Mouse (Mus musculus) thymus, adult 2 months (tissue): ENCODE results near the gene Card11. TPM values are rescaled to one million over a fixed set of nuclear protein-coding genes. Genes with fewer than 3 reads are reported as not detected.

Source experiments
- DNase-seq: peaks from one replicate; pipeline ENCODE4 v3.0.0; 2021
- H3K27ac ChIP-seq: fragments of 200-500 bp; 2 replicates; pipeline ENCODE4 v1.5.1; 2012; ENCODE audit warnings: low read length, control low read depth; ENCODE audit not compliant: control insufficient read depth, insufficient read depth
- H3K27me3 ChIP-seq: fragments of 200-500 bp; 2 replicates; pipeline ENCODE4 v1.6.1; 2012; ENCODE audit warnings: mild to moderate bottlenecking, low read length, moderate library complexity, mixed read lengths; ENCODE audit not compliant: control insufficient read depth, insufficient read depth
- H3K36me3 ChIP-seq: fragments of 200-500 bp; 2 replicates; pipeline ENCODE4 v1.6.1; 2012; ENCODE audit warnings: mild to moderate bottlenecking, low read length, moderate library complexity; ENCODE audit not compliant: control insufficient read depth, insufficient read depth
- H3K4me1 ChIP-seq: fragments of 200-500 bp; replicated peaks from 2 replicates; pipeline ENCODE4 v1.6.1; 2012; ENCODE audit warnings: low read length; ENCODE audit not compliant: control insufficient read depth, insufficient read depth
- H3K4me3 ChIP-seq: fragments of 200-500 bp; 2 replicates; pipeline ENCODE4 v1.5.1; 2012; ENCODE audit warnings: mild to moderate bottlenecking, low read length, control low read depth, moderate library complexity; ENCODE audit not compliant: control insufficient read depth, insufficient read depth
- CTCF ChIP-seq: fragments of 200-500 bp; IDR thresholded peaks from 2 replicates; pipeline ENCODE4 v1.5.1; 2012; ENCODE audit warnings: mild to moderate bottlenecking, control low read depth, low read length, moderate library complexity, borderline replicate concordance; ENCODE audit not compliant: control insufficient read depth, poor library complexity, insufficient read depth; ENCODE audit errors: extremely low read depth
- POLR2A ChIP-seq: fragments of 200-500 bp; IDR thresholded peaks from 2 replicates; pipeline ENCODE4 v1.6.1; 2012; ENCODE audit warnings: mild to moderate bottlenecking, low read length, control low read depth, moderate library complexity; ENCODE audit not compliant: control insufficient read depth, poor library complexity, insufficient read depth; ENCODE audit errors: extremely low read depth
- WGBS: fragments of 180-500 bp; shearing (Covaris S2); methylation state at CpG from one replicate; pipeline ENCODE4 v1.1.7; 2018; 5-methylcytosine and 5-hydroxymethylcytosine counted together
- polyA plus RNA-seq: library from polyadenylated mRNA; depleted of rRNA; stranded (reverse); fragments of >200 nt; gene quantifications from 2 replicates; pipeline ENCODE4 v1.2.3, GENCODE M21; 2012

Gene Card11
- polyA plus RNA-seq, 1 experiment: 51.2 TPM

DNA sequence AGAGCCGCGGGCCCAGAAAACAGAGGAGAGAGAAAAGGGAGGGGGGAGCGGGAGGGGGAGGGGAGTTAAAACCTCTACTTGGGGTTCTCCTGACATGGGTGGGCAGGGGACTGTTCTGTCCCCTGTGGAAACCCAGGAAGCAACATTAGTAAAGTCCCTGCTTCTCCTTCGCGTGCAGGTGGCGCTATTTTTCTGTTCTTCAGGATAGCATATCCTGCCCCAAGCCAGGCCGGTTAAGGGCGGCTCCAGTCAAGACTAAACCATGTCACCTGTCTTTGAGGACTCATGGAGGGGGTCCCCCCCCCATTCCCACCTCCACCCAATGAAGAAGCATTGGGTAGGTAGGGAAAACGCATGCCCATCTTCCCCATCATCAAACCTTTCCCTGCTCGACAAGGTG, 109.3 kb downstream of the Card11 start:
- H3K36me3 ChIP-seq: peaks cover 16% of the 10 kb centered on the region
- peaks cover 22% of the 10 kb centered on the region for H3K4me1 ChIP-seq
- peak overlapping the region; percentile 45; the same call in 1 of the 2 replicates for H3K27ac ChIP-seq
- peak; percentile 33 for DNase-seq
- no peak for TF ChIP-seq POLR2A
- no peak for TF ChIP-seq CTCF
- H3K27me3 ChIP-seq: no peaks in the 10 kb centered on the region
- no peak overlapping the region for H3K4me3 ChIP-seq
- 57% methylated on average over 9 of the region's 10 CpGs for WGBS

DNA sequence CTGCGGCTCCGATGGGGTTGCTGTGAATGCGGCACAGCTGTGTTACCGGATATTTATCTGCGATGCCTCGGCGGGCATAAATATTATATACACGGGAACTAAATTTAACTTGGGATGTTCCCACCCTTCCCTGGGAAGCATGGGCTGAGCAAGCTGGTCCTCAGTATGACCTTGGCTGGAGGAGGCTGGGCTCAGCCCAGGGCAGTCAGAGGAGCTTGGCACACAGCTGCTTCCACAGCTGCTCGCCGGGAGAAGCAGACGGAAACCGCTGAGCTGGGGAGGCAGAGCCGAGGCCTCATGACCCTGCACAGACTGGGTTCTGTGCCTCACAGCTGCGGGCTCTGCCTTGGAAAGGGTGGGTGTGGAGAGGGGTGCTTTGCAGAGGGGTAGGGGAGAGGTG, 110.3 kb downstream of the Card11 start:
- no peak for DNase-seq
- 58% methylated on average over 14 of the region's 14 CpGs for WGBS
- Histone ChIP-seq H3K27me3 (no peaks in the 10 kb centered on the region), H3K27ac (peak overlapping the region; percentile 45), H3K4me1 (peaks cover 27% of the 10 kb centered on the region), H3K36me3 (peaks cover 10% of the 10 kb centered on the region; the same call in 1 of the 2 replicates), H3K4me3 (no peak overlapping the region)
- TF ChIP-seq CTCF (no peak), POLR2A (no peak)

DNA sequence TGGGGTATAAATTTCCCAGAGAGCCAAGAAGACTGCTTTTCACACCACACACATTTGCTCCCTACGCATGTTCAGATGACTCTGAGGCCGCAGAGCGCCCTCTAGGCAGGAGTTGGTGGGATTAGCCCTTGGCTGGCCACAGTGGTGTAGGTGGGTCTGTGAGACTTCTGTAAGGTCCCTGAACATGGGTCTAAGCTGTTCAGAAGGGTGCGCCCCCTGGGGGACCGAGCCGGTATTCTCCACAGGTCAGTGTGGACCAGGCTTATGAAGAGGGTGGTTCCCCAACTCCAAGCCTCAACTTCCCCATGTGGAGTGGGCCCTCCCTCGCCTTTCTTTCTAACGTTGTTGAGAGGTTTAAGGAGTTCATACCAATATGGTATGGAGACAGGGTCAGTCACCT, 110.8 kb downstream of the Card11 start:
- DNase-seq: peak; percentile 72
- Histone ChIP-seq H3K4me1 (peaks cover 27% of the 10 kb centered on the region), H3K27ac (peak overlapping the region; percentile 45; the same call in 1 of the 2 replicates), H3K4me3 (no peak overlapping the region), H3K36me3 (peaks cover 11% of the 10 kb centered on the region), H3K27me3 (no peaks in the 10 kb centered on the region)
- 47% methylated on average over 8 of the region's 8 CpGs for WGBS
- no peak for TF ChIP-seq POLR2A
- TF ChIP-seq CTCF: peak; percentile 70; the same call in 1 of the 2 replicates

DNA sequence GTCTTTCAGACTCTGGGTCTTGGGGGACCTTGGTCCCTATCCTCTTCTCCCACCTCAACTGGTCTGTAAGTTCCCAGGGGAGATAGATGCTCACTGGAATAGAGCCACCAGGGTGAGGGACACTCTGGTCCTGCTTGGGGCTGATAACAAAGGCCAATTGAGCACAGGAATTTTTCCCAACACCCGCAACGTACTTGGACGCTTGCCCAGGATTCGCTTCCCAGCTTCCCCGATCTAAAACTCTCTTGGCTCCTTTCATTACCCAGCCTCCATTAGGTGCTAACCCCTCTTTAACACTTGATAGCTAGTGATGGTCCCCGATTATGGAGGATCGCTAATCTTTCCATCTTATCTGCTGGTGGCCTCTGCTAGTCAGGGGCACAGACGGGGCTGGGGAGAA, 112.5 kb downstream of the Card11 start:
- TF ChIP-seq POLR2A (no peak), CTCF (no peak)
- H3K4me1 ChIP-seq: peaks cover 27% of the 10 kb centered on the region
- H3K27me3 ChIP-seq: no peaks in the 10 kb centered on the region
- no peak overlapping the region for H3K27ac ChIP-seq
- 97% methylated on average over 8 of the region's 8 CpGs for WGBS
- no peak overlapping the region for H3K4me3 ChIP-seq
- peaks cover 23% of the 10 kb centered on the region for H3K36me3 ChIP-seq
- DNase-seq: no peak

- Histone ChIP-seq H3K27me3 (no peaks in the 10 kb centered on the region; the same call in 1 of the 2 replicates), H3K27ac (no peak overlapping the region), H3K4me3 (no peak overlapping the region), H3K36me3 (peaks cover 40% of the 10 kb centered on the region), H3K4me1 (peaks cover 21% of the 10 kb centered on the region)
- no peak for DNase-seq
- no peak for TF ChIP-seq POLR2A
- no peak for TF ChIP-seq CTCF
- 64% methylated on average over 13 of the region's 13 CpGs for WGBS
Measured at GRCm38 (mm10) chr5:140884966-140885365, 115.4 kb downstream of the Card11 start.

GRCm38 (mm10) chr5:140882391-140882790, 118.0 kb downstream of the Card11 start:
- no peak overlapping the region for H3K4me3 ChIP-seq
- no peaks in the 10 kb centered on the region; the same call in 1 of the 2 replicates for H3K27me3 ChIP-seq
- H3K27ac ChIP-seq: no peak overlapping the region
- 66% methylated on average over 4 of the region's 4 CpGs for WGBS
- no peak for TF ChIP-seq CTCF
- TF ChIP-seq POLR2A: no peak
- H3K4me1 ChIP-seq: peaks cover 9% of the 10 kb centered on the region
- peaks cover 55% of the 10 kb centered on the region for H3K36me3 ChIP-seq
- no peak for DNase-seq

DNA sequence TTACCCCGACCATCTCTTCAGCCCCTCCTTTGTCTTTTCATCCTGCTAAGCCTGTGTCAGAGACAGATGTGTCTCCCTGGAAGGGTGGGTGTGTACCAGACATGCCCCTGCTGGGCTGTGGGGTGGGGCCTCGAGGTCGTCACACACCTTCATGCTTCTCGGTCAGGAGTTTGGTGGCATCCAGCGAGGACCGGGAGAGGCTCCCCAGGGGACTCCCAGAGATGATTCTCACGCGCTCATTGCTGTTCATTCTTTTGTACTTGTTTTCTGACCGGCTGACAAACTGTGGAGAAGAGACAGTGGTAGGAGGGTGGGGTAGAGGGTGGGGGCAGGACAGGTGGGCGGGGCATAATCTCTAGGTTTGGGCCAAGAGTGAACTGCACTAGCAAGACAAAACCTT, 120.2 kb downstream of the Card11 start:
- no peak for DNase-seq

More for the DNA sequence above, 120.2 kb downstream of the Card11 start:
- no peak overlapping the region for H3K4me3 ChIP-seq
- H3K27ac ChIP-seq: no peak overlapping the region
- 83% methylated on average over 10 of the region's 10 CpGs for WGBS
- H3K4me1 ChIP-seq: peaks cover 5% of the 10 kb centered on the region
- no peak for TF ChIP-seq POLR2A
- TF ChIP-seq CTCF: no peak
- no peaks in the 10 kb centered on the region; the same call in 1 of the 2 replicates for H3K27me3 ChIP-seq
- peaks cover 59% of the 10 kb centered on the region for H3K36me3 ChIP-seq
